Mouse (Mus musculus): ENCODE measurements around the gene Uspl1. TPM values are rescaled to one million over a fixed set of nuclear protein-coding genes. Genes with fewer than 3 reads are reported as not detected.

Uspl1 gene
- polyA plus RNA-seq, 1 experiment from 2014 or later = 9.2 TPM

GRCm38 (mm10) chr5:149182186-149182870, 1.8 kb upstream of the Uspl1 start:
- no peak overlapping the region for H3K4me3 ChIP-seq (ENCODE audit: inconsistent target)
- no peaks in the 10 kb centered on the region for H3K36me3 ChIP-seq (ENCODE audit: inconsistent target)
- H3K27ac ChIP-seq = no peak overlapping the region
- H3K79me2 ChIP-seq (ENCODE audit: inconsistent target) = peaks cover 36% of the 10 kb centered on the region
- 91% methylated on average over 5 of the region's 5 CpGs for WGBS (ENCODE audit: missing documents)

DNA sequence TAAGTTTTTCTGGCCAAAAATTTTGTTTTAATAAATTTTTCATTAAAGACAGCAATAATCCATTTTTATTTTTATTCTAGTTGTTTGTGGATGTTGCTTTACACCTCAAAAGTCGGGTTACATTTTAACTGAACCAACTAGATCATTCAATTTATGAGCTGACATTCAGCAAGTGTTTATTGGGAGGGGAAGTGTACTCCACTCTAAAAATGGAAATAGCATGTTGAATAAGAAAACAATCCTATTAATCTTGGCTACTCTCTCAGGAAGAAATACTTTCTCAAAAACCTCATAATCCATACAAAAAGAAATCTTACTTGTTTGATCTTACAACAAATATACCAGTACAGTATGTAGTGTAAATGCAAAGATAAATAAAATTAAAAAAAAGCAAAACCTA, 1.0 kb upstream of the Uspl1 start:
- peaks cover 44% of the 10 kb centered on the region for H3K79me2 ChIP-seq (ENCODE audit: inconsistent target)
- H3K4me3 ChIP-seq (ENCODE audit: inconsistent target) = peak overlapping the region; percentile 75
- 0% methylated on average over 1 of the region's 1 CpGs for WGBS (ENCODE audit: missing documents)
- 0 out of 2 replicates have a peak, but pooled peaks cover 5% of the 10 kb centered on the region for H3K36me3 ChIP-seq (ENCODE audit: inconsistent target)
- peak overlapping the region; percentile 97 for H3K27ac ChIP-seq

DNA sequence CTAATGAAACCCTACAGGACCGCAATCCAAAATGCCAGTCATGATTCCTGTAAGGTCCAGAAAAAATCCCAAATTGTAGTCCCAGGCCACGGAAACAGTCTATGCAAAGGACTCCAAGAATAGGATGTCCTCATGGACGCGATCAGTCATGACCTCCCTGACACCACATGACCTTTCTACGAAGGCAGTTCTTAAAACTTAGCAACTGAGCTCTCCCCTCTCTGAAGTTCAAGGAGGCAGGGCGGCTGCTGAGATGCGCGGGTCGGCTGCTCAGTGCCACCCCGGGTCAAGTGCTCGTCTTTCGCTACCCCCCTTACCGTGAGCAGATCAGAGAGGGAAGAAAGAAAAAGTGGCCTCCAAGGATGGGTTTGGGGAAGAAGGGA, 438 bp upstream of the Uspl1 start:
- Histone ChIP-seq H3K27ac (peak overlapping the region; percentile 97), H3K4me3 (ENCODE audit: inconsistent target) (peak overlapping the region; percentile 75), H3K36me3 (ENCODE audit: inconsistent target) (peaks cover 8% of the 10 kb centered on the region), H3K79me2 (ENCODE audit: inconsistent target) (peaks cover 50% of the 10 kb centered on the region)
- 0% methylated on average over 13 of the region's 13 CpGs for WGBS (ENCODE audit: missing documents)

GRCm38 (mm10) chr5:149184844-149185186, 665 bp downstream of the Uspl1 start:
- peaks cover 16% of the 10 kb centered on the region for H3K36me3 ChIP-seq (ENCODE audit: inconsistent target)
- under 1% methylated on average over 20 of the region's 20 CpGs for WGBS (ENCODE audit: missing documents)
- peak overlapping the region; percentile 95 for H3K4me3 ChIP-seq (ENCODE audit: inconsistent target)
- H3K27ac ChIP-seq = peak overlapping the region; percentile 92
- H3K79me2 ChIP-seq (ENCODE audit: inconsistent target) = peaks cover 59% of the 10 kb centered on the region

DNA sequence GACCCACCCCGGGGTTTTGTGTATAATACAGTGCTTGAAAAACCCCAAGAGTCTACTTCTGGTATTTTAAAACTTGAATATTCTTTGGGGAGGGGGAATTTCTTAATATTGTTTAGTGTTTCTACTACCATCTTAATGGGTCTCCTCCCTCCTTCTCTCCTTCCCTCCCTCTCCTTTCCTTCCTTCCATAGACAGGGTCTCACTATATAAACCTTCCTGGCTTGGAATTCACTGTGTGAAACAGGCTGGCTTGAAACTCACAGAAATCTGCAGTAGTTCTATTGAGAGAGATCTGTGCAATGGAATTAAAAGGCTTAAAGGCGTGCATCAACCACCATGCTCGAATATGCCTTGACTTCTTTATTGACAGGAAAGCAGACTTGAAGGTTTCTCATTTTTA, 1.7 kb downstream of the Uspl1 start:
- peaks cover 23% of the 10 kb centered on the region for H3K36me3 ChIP-seq (ENCODE audit: inconsistent target)
- peaks cover 66% of the 10 kb centered on the region for H3K79me2 ChIP-seq (ENCODE audit: inconsistent target)
- WGBS (ENCODE audit: missing documents) = 76% methylated on average over 3 of the region's 3 CpGs
- H3K4me3 ChIP-seq (ENCODE audit: inconsistent target) = peak overlapping the region; percentile 95; the same call in 1 of the 2 replicates
- H3K27ac ChIP-seq = 0 out of 2 replicates have a peak overlapping the region, but pooled peaks have one; percentile 92

DNA sequence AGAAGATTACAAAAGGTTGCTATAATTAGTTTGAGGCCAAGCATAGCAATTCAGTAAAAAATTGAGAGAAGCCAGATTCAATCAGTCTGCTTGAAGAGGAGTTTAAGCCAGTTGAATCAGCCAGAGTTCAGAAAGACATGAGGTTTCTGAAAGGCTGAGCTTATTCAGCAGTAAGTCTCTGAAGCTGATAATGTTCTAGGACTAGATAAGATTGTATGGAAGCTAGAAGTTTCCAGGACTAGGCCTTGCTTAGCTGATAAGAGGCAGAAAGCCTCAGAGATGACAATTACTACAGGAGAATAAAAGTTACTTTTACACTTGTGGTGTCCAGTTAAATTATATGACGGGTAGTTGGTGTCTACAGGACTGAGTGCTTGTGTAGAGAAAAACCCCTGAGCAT, 6.0 kb downstream of the Uspl1 start:
- H3K27ac ChIP-seq = no peak overlapping the region
- H3K36me3 ChIP-seq (ENCODE audit: inconsistent target) = peaks cover 64% of the 10 kb centered on the region
- no peak overlapping the region for H3K4me3 ChIP-seq (ENCODE audit: inconsistent target)
- H3K79me2 ChIP-seq (ENCODE audit: inconsistent target) = peaks cover 92% of the 10 kb centered on the region
- WGBS (ENCODE audit: missing documents) = 93% methylated on average over 1 of the region's 1 CpGs

GRCm38 (mm10) chr5:149196611-149197010, 12.5 kb downstream of the Uspl1 start:
- no peak overlapping the region for H3K27ac ChIP-seq
- WGBS (ENCODE audit: missing documents) = 82% methylated on average over 1 of the region's 1 CpGs
- peaks cover 59% of the 10 kb centered on the region for H3K36me3 ChIP-seq (ENCODE audit: inconsistent target)
- peaks cover 79% of the 10 kb centered on the region for H3K79me2 ChIP-seq (ENCODE audit: inconsistent target)
- no peak overlapping the region for H3K4me3 ChIP-seq (ENCODE audit: inconsistent target)

- H3K36me3 ChIP-seq (ENCODE audit: inconsistent target) = peaks cover 59% of the 10 kb centered on the region
- peaks cover 62% of the 10 kb centered on the region for H3K79me2 ChIP-seq (ENCODE audit: inconsistent target)
- no peak overlapping the region for H3K4me3 ChIP-seq (ENCODE audit: inconsistent target)
- WGBS (ENCODE audit: missing documents) = 100% methylated on average over 1 of the region's 1 CpGs
- H3K27ac ChIP-seq = no peak overlapping the region
Measured at GRCm38 (mm10) chr5:149198782-149199181, 14.6 kb downstream of the Uspl1 start.

DNA sequence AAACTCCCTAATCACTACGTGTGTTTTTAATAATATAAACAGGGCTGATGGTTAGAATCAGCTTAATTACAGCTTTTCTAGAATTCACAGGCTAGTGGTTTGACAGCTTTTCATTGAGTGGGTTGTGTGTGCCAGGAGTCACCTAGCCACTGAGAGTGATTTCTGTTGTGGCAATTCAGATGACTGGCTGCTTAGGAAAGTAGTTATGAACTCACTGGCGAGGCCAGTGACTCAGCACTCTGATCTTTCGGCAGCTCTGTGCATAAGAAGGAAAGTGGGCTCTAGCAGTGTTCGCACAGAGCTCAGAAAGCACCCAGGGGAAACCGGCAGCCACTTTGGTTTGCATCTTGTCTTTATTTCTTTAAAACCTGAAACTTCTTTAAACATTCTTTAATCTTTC, 18.8 kb downstream of the Uspl1 start:
- WGBS (ENCODE audit: missing documents) = 22% methylated on average over 5 of the region's 5 CpGs
- H3K4me3 ChIP-seq (ENCODE audit: inconsistent target) = no peak overlapping the region
- peaks cover 62% of the 10 kb centered on the region for H3K79me2 ChIP-seq (ENCODE audit: inconsistent target)
- 0 out of 2 replicates have a peak overlapping the region, but pooled peaks have one; percentile 4 for H3K27ac ChIP-seq
- peaks cover 71% of the 10 kb centered on the region; the same call in 1 of the 2 replicates for H3K36me3 ChIP-seq (ENCODE audit: inconsistent target)

DNA sequence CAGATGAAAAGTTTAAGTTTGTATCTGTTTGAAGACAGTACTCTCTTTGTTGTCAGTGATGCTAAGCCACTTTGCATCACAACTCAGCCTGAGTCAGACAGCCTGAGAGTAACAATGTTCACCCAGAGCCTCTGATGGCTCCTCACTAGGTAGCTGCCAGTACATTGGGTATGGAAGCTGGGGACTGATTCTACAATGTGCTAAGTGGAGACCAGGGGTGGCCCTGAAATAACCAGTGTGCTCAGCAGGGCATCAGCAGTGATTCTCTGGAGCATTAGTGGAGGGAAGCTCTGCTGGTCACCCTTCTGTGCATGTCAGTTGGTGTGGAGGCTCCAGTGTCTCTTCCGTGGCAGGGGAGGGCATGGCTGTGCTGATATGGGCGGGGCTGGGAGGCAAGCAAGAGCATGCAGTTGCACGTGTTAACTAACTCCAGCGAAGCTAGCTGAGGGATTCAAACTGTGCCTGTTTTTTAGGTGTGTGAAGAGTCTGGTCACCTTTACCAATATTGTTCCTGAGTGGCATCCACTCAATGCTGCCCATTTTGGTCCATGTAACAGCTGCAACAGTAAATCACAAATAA, 19.7 kb downstream of the Uspl1 start:
- peaks cover 71% of the 10 kb centered on the region; the same call in 1 of the 2 replicates for H3K36me3 ChIP-seq (ENCODE audit: inconsistent target)
- no peak overlapping the region for H3K4me3 ChIP-seq (ENCODE audit: inconsistent target)
- no peak overlapping the region for H3K27ac ChIP-seq
- H3K79me2 ChIP-seq (ENCODE audit: inconsistent target) = peaks cover 56% of the 10 kb centered on the region
- WGBS (ENCODE audit: missing documents) = 88% methylated on average over 4 of the region's 4 CpGs

GRCm38 (mm10) chr5:149204822-149205221, 20.7 kb downstream of the Uspl1 start:
- Histone ChIP-seq H3K4me3 (ENCODE audit: inconsistent target) (no peak overlapping the region), H3K36me3 (ENCODE audit: inconsistent target) (peaks cover 71% of the 10 kb centered on the region)

DNA sequence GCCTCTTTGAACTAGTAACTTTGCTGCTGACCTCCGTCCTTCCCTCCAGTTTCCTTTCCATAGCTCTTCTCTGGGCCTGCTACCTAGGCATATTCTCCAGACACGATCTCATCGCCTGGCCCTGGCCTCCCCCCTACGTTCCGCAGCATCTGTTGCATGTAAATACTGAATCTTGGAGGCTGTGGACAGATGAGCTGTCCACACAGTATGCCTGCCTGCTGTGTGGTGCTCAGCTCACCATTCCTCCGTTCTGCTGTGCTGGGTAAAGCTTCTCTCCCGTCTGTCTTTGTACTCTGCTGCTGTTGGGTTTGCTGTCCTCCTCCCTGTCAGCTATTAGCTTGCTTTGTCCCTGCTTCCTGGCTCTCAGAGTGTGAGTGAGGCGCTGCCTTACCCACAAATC, 21.1 kb downstream of the Uspl1 start:
- WGBS (ENCODE audit: missing documents) = 96% methylated on average over 8 of the region's 8 CpGs
- Histone ChIP-seq H3K27ac (no peak overlapping the region), H3K79me2 (ENCODE audit: inconsistent target) (peaks cover 48% of the 10 kb centered on the region), H3K36me3 (ENCODE audit: inconsistent target) (peaks cover 75% of the 10 kb centered on the region), H3K4me3 (ENCODE audit: inconsistent target) (no peak overlapping the region)

More at GRCm38 (mm10) chr5:149204822-149205221, 20.7 kb downstream of the Uspl1 start:
- no peak overlapping the region for H3K27ac ChIP-seq
- 94% methylated on average over 7 of the region's 7 CpGs for WGBS (ENCODE audit: missing documents)
- peaks cover 48% of the 10 kb centered on the region for H3K79me2 ChIP-seq (ENCODE audit: inconsistent target)

- peaks cover 48% of the 10 kb centered on the region for H3K79me2 ChIP-seq (ENCODE audit: inconsistent target)
- H3K27ac ChIP-seq = no peak overlapping the region
- WGBS (ENCODE audit: missing documents) = 100% methylated on average over 4 of the region's 5 CpGs
- no peak overlapping the region for H3K4me3 ChIP-seq (ENCODE audit: inconsistent target)
- peaks cover 79% of the 10 kb centered on the region for H3K36me3 ChIP-seq (ENCODE audit: inconsistent target)
Measured at GRCm38 (mm10) chr5:149206286-149206685, 22.1 kb downstream of the Uspl1 start.

- 90% methylated on average over 6 of the region's 6 CpGs for WGBS (ENCODE audit: missing documents)
- peaks cover 75% of the 10 kb centered on the region for H3K36me3 ChIP-seq (ENCODE audit: inconsistent target)
Measured at GRCm38 (mm10) chr5:149207661-149208060, 23.5 kb downstream of the Uspl1 start.

GRCm38 (mm10) chr5:149208776-149209175, 24.6 kb downstream of the Uspl1 start:
- peaks cover 45% of the 10 kb centered on the region for H3K79me2 ChIP-seq (ENCODE audit: inconsistent target)
- WGBS (ENCODE audit: missing documents) = 96% methylated on average over 7 of the region's 7 CpGs
- no peak overlapping the region for H3K4me3 ChIP-seq (ENCODE audit: inconsistent target)
- peaks cover 76% of the 10 kb centered on the region for H3K36me3 ChIP-seq (ENCODE audit: inconsistent target)
- no peak overlapping the region for H3K27ac ChIP-seq

More at GRCm38 (mm10) chr5:149207661-149208060, 23.5 kb downstream of the Uspl1 start:
- Histone ChIP-seq H3K27ac (no peak overlapping the region), H3K4me3 (ENCODE audit: inconsistent target) (no peak overlapping the region), H3K79me2 (ENCODE audit: inconsistent target) (peaks cover 48% of the 10 kb centered on the region)

All from macrophage (primary cell).